Mouse (Mus musculus) kidney, adult 2 months (tissue): ENCODE measurements at regions not wholly inside any gene's neighbourhood (a gene's known extent, or its start where the extent isn't known, plus 50 kb on each side); places are given as distances from the start of the nearest gene placed in this dataset.

Experiments
- CTCF ChIP-seq: fragments of 200-500 bp; conservative IDR thresholded peaks from 2 replicates; pipeline ENCODE4 v1.5.1; 2011; ENCODE audit warnings: low read depth, mild to moderate bottlenecking, control low read depth, low read length, moderate library complexity, mixed read lengths; ENCODE audit not compliant: insufficient read depth, insufficient read length
- POLR2A ChIP-seq: fragments of 200-500 bp; IDR thresholded peaks from one replicate; pipeline ENCODE4 v1.6.1; 2011; ENCODE audit warnings: low read depth, low read length, control low read depth

- no peak for TF ChIP-seq CTCF
- TF ChIP-seq POLR2A: no peak
Observed at GRCm38 (mm10) chr12:110047466-110048250, 231.2 kb upstream of the Dio3 start.
